Mouse (Mus musculus) kidney, postnatal 0 days (tissue): ENCODE measurements around the gene Lima1. TPM values are rescaled to one million over a fixed set of nuclear protein-coding genes. Genes with fewer than 3 reads are reported as not detected.

Experiments
- ATAC-seq: fragments of 200-750 bp; cut with Nextera tagmentation; replicated peaks from 2 replicates; pipeline ENCODE4 v1.8.0; 2017; ENCODE audit warnings: low read depth, moderate number of reproducible peaks, moderate TSS enrichment, moderate library complexity; ENCODE audit not compliant: low FRiP score
- DNase-seq: peaks from one replicate; pipeline ENCODE4 v3.0.0-alpha.2; 2016; ENCODE audit warnings: low spot score
- H3K27ac ChIP-seq: fragments of 300-500 bp; sonication (generic); 2 replicates; pipeline ENCODE4 v1.5.1; 2014; ENCODE audit warnings: mild to moderate bottlenecking
- H3K27me3 ChIP-seq: fragments of 300-500 bp; sonication (generic); 2 replicates; pipeline ENCODE4 v1.6.1; 2014; ENCODE audit warnings: low read length, mixed read lengths; ENCODE audit not compliant: insufficient read depth
- H3K36me3 ChIP-seq: fragments of 300-500 bp; sonication (generic); 2 replicates; pipeline ENCODE4 v1.6.1; 2014; ENCODE audit warnings: low read length, mixed read lengths; ENCODE audit not compliant: insufficient read depth
- H3K4me1 ChIP-seq: fragments of 300-500 bp; sonication (generic); replicated peaks from 2 replicates; pipeline ENCODE4 v1.6.1; 2014; ENCODE audit warnings: antibody characterized with exemption, low read length, mixed read lengths; ENCODE audit not compliant: insufficient read depth
- H3K4me2 ChIP-seq: fragments of 300-500 bp; sonication (generic); 2 replicates; pipeline ENCODE4 v1.6.1; 2014; ENCODE audit warnings: mild to moderate bottlenecking, low read length, moderate library complexity, mixed read lengths
- H3K4me3 ChIP-seq: fragments of 300-500 bp; sonication (generic); replicated peaks from 2 replicates; pipeline ENCODE4 v1.5.1; 2014; ENCODE audit warnings: low read depth, low read length
- H3K9ac ChIP-seq: fragments of 300-500 bp; sonication (generic); 2 replicates; pipeline ENCODE4 v1.6.1; 2014; ENCODE audit warnings: low read depth, low read length
- H3K9me3 ChIP-seq: fragments of 300-500 bp; sonication (generic); replicated peaks from 2 replicates; pipeline ENCODE4 v1.6.1; 2016; ENCODE audit warnings: low read length, inconsistent platforms, mixed read lengths
- CTCF ChIP-seq: IDR thresholded peaks from 2 replicates; pipeline ENCODE4 v1.5.1; 2016; ENCODE audit warnings: antibody characterized with exemption, low read depth, mild to moderate bottlenecking, moderate library complexity
- WGBS: fragments of 180-500 bp; shearing (Covaris S2); extraction: QIAGEN DNeasy Blood & Tissue Kit; methylation state at CpG from one replicate; pipeline ENCODE4 v1.1.7; 2014; 5-methylcytosine and 5-hydroxymethylcytosine counted together
- polyA plus RNA-seq: library from polyadenylated mRNA; unstranded; fragments of >200 nt; fragmentation: Nextera tagmentation; extraction: Ambion mirVana; gene quantifications from 2 replicates; pipeline ENCODE4 v1.2.1, GENCODE M21; 2015

The Lima1 gene
- polyA plus RNA-seq, 1 experiment from 2014 or later: 42.8 TPM

DNA sequence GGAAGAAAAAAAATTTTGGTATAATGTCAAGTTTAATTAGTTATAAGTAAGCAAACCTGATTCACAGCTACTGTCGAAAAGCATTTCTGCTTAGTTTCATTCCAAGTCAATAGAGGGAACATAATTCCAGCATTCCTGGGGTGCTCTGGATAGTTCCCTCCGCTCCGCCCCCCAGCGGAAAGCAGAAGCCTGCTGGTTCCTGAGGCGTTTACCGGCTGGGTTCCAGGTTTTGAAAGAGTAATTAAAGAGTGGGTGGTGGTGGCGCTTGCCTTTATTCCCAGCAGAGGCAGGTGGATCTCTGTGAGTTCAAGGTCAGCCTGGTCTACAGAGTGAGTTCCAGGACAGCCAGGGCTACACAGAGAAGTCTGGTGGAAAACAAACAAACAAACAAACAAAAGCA is 10.2 kb downstream of the Lima1 start:
- H3K27ac ChIP-seq: no peak overlapping the region
- no peak for TF ChIP-seq CTCF
- H3K9ac ChIP-seq: no peak overlapping the region
- H3K9me3 ChIP-seq: no peaks in the 10 kb centered on the region
- 80% methylated on average over 7 of the region's 7 CpGs for WGBS
- peaks cover 10% of the 10 kb centered on the region; the same call in 1 of the 2 replicates for H3K4me1 ChIP-seq
- H3K4me2 ChIP-seq: no peak overlapping the region
- no peaks in the 10 kb centered on the region for H3K27me3 ChIP-seq
- no peaks in the 10 kb centered on the region for H3K36me3 ChIP-seq
- DNase-seq (no peak), ATAC-seq (no peak)
- no peak overlapping the region for H3K4me3 ChIP-seq

DNA sequence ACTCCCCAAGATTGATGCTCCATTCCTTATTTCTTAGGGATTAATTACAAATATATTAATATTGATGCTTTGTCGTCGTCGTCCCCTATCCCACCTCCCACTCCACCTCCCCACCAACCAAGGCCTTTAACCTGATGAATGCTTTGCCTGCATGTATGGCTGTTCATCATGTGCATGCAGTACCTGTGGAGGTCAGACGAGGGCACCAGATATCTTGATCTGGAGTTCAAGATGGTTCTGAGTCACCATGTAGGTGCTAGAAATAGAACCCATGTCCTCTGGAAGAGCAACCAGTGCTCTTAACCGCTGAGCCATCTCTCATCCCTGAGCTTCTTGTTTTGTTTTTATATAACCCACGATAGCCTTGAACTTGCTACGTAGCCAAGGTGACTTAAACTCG is 11.5 kb downstream of the Lima1 start:
- H3K9me3 ChIP-seq: no peaks in the 10 kb centered on the region
- no peak for DNase-seq
- no peaks in the 10 kb centered on the region for H3K27me3 ChIP-seq
- H3K4me2 ChIP-seq: no peak overlapping the region
- no peak overlapping the region for H3K9ac ChIP-seq
- peak; percentile 24; the same call in 1 of the 2 replicates for TF ChIP-seq CTCF
- no peak overlapping the region for H3K4me3 ChIP-seq
- peaks cover 14% of the 10 kb centered on the region; the same call in 1 of the 2 replicates for H3K4me1 ChIP-seq
- no peak overlapping the region for H3K27ac ChIP-seq
- no peaks in the 10 kb centered on the region for H3K36me3 ChIP-seq
- no peak for ATAC-seq
- 97% methylated on average over 8 of the region's 8 CpGs for WGBS

DNA sequence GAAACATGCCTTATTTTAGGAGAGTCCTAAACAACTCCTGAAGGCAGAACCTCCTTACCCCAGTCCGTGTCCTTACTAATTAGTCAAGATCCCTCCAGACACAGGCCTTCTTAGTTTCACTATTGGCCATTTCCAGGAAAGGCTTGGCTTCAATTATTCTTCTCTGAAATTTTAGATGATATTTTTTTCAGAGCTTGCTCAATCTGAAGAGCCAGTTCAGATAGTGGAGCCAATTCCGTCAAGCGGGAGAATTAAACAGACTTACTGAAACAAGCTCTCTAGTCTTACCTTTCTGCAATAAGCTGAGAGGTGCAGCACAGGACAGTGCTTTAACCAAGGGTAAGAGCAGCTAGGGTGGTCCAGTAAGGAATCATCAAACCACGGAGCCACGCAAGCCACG is 11.9 kb downstream of the Lima1 start:
- Histone ChIP-seq H3K27ac (no peak overlapping the region), H3K4me1 (peaks cover 14% of the 10 kb centered on the region; the same call in 1 of the 2 replicates), H3K4me3 (no peak overlapping the region), H3K27me3 (no peaks in the 10 kb centered on the region), H3K9ac (no peak overlapping the region), H3K9me3 (no peaks in the 10 kb centered on the region), H3K36me3 (no peaks in the 10 kb centered on the region), H3K4me2 (no peak overlapping the region)
- TF ChIP-seq CTCF: no peak
- WGBS: 95% methylated on average over 6 of the region's 6 CpGs
- ATAC-seq: no peak
- DNase-seq: no peak

DNA sequence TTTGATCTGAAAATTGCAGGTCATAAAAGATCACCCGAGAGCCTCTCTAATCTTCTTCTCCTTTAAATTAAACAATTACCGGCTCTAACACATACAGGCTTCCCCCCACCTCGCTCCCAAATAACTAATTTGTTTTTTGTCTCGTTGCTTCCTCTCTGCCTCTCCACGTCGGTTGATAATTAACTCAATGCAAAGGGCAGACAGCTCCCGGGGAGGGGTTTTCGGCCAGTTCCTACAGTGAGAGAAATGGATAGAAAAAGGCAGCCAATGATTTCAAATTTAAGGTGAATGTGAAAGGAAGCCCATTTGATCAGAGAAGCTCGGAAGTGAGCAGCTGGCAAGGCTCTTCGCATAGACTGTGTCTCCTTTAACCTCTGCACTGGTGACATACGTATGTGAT is 12.8 kb downstream of the Lima1 start:
- H3K4me2 ChIP-seq: no peak overlapping the region
- peak overlapping the region; percentile 10; the same call in 1 of the 2 replicates for H3K27ac ChIP-seq
- no peak overlapping the region for H3K4me3 ChIP-seq
- no peaks in the 10 kb centered on the region for H3K27me3 ChIP-seq
- H3K4me1 ChIP-seq: peaks cover 14% of the 10 kb centered on the region; the same call in 1 of the 2 replicates
- H3K36me3 ChIP-seq: no peaks in the 10 kb centered on the region
- no peak for TF ChIP-seq CTCF
- H3K9me3 ChIP-seq: no peaks in the 10 kb centered on the region
- WGBS: 33% methylated on average over 11 of the region's 11 CpGs
- DNase-seq (no peak), ATAC-seq (no peak)
- H3K9ac ChIP-seq: no peak overlapping the region

DNA sequence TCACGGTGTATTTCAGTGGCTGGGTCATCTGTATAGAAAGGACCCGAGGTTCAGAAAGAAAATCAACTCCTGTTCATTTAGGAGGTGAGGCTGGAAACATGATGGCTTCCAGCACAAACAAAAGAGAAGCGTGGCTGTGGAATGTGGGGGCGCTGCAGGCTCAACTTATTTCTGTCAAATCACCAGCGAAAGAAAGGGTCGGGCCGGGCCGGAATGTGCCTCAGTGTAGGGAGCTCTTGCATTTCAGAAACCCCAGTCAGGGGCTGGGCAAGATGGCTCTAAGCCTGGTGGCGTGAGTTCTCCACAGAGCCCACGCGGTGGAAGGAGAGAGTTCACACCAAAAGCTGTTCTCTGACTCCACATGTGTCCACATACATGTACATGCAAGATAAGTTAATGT is 13.3 kb downstream of the Lima1 start:
- 22% methylated on average over 11 of the region's 11 CpGs for WGBS
- peak; percentile 42; the same call in 1 of the 2 replicates for TF ChIP-seq CTCF
- no peaks in the 10 kb centered on the region for H3K9me3 ChIP-seq
- ATAC-seq (no peak), DNase-seq (peak; percentile 77)
- peaks cover 14% of the 10 kb centered on the region; the same call in 1 of the 2 replicates for H3K4me1 ChIP-seq
- H3K36me3 ChIP-seq: no peaks in the 10 kb centered on the region
- no peak overlapping the region for H3K9ac ChIP-seq
- peak overlapping the region; percentile 50 for H3K27ac ChIP-seq
- H3K4me3 ChIP-seq: no peak overlapping the region
- no peak overlapping the region for H3K4me2 ChIP-seq
- no peaks in the 10 kb centered on the region for H3K27me3 ChIP-seq

DNA sequence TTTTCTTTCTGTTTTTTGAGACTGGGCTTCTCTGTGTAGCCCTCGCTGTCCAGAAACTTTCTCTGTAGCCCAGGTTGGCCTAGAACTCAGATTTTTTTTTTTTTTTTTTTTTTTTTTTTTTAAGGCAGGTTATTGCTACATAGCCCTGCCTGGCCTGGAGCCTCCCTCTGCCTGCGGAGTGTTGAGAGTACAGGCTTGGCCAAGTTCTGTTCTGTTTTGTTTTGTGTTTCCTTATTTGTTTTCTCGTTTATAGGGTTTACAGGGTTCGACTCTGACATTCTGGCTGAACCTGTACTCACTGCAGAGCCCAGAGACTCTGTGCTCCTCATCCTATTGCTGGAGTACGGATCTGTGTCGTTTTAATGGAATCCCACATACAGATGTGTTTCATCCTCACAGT is 13.7 kb downstream of the Lima1 start:
- Histone ChIP-seq H3K4me3 (no peak overlapping the region), H3K9me3 (no peaks in the 10 kb centered on the region), H3K4me1 (peaks cover 14% of the 10 kb centered on the region; the same call in 1 of the 2 replicates), H3K27ac (peak overlapping the region; percentile 50), H3K4me2 (no peak overlapping the region), H3K36me3 (no peaks in the 10 kb centered on the region), H3K27me3 (no peaks in the 10 kb centered on the region), H3K9ac (no peak overlapping the region)
- DNase-seq (no peak), ATAC-seq (no peak)
- TF ChIP-seq CTCF: no peak
- WGBS: 64% methylated on average over 6 of the region's 6 CpGs
